In the genomic region with DNA sequence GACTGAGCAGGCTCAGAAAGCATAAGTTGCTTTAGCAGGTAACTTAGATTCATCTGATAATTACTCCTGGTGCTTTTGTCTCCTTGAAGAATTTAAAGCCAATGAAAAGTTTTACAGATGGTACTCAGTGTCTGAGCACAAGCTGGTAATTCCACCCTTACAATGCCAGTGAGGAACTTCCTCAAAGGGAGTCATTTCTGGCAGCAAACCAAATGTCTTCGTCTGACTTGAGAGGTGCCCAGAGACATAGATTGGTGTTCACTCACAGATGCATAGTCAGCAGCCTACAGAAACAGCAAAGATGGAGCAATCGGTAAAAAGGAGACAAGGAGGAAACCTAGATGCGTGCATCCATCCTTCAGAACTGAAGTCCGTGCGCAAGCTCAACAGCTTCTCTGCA, we compare ENCODE assay signal across 24 mouse cellular contexts.
"Had no signal": no experiment of that assay in that cellular context is flagged by ENCODE, and none has a peak within 500 bp of the region (broad histone marks: within the 10 kb centered on the region; RNA-seq: fewer than 3 reads in every experiment).

No protein-coding gene starts in this region.

- H3K9me3 ChIP-seq: heart, embryonic 10.5 days; heart, embryonic 12.5 days; hindbrain, embryonic 10.5 days; hindbrain, embryonic 12.5 days; intestine, embryonic 15.5 days; limb, embryonic 13.5 days; limb, embryonic 15.5 days; liver, embryonic 12.5 days had no signal

- ATAC-seq: hindbrain, embryonic 16.5 days; inflammation-experienced regulatory T-cells, adult 6 months; intestine, embryonic 15.5 days; intestine, postnatal 0 days; liver, embryonic 12.5 days had no signal

- H3K4me2 ChIP-seq: heart, embryonic 12.5 days; hindbrain, embryonic 12.5 days; hindbrain, embryonic 14.5 days; intestine, embryonic 15.5 days; limb, embryonic 13.5 days; limb, embryonic 15.5 days; liver, embryonic 12.5 days had no signal

- H3K9ac ChIP-seq: heart, embryonic 12.5 days; hindbrain, embryonic 12.5 days; hindbrain, embryonic 14.5 days; intestine, embryonic 15.5 days; limb, embryonic 13.5 days; limb, embryonic 15.5 days; liver, embryonic 12.5 days; liver, embryonic 14.5 days had no signal

- DNase-seq: gastrocnemius, postnatal 14 days; gastrocnemius, postnatal 36 days; heart, adult 18-20 months; heart, postnatal 10 days; heart, postnatal 4 days; kidney, adult 18-20 months; kidney, adult 8-10 months; kidney, postnatal 14 days; kidney, postnatal 36 days; layer of hippocampus, adult 9-11 months; left cerebral cortex, postnatal 4 days had no signal

- H3K27me3 ChIP-seq: heart, embryonic 12.5 days; hindbrain, embryonic 12.5 days; intestine, embryonic 15.5 days; limb, embryonic 13.5 days; limb, embryonic 15.5 days; liver, embryonic 12.5 days had no signal

- H3K4me3 ChIP-seq: heart, embryonic 10.5 days; heart, embryonic 12.5 days; hindbrain, embryonic 10.5 days; hindbrain, embryonic 12.5 days; intestine, embryonic 15.5 days; limb, embryonic 13.5 days; limb, embryonic 15.5 days; liver, embryonic 12.5 days had no signal

- H3K27ac ChIP-seq: heart, embryonic 10.5 days; hindbrain, embryonic 10.5 days; hindbrain, embryonic 12.5 days; hindbrain, embryonic 14.5 days; intestine, embryonic 15.5 days; limb, embryonic 13.5 days; limb, embryonic 15.5 days; liver, embryonic 12.5 days; liver, embryonic 14.5 days had no signal

- H3K36me3 ChIP-seq: heart, embryonic 10.5 days; heart, embryonic 12.5 days; hindbrain, embryonic 10.5 days; hindbrain, embryonic 12.5 days; intestine, embryonic 15.5 days; limb, embryonic 13.5 days; limb, embryonic 15.5 days; liver, embryonic 12.5 days had no signal

- H3K4me1 ChIP-seq: hindbrain, embryonic 12.5 days; intestine, embryonic 15.5 days; liver, embryonic 12.5 days had no signal
